Mouse (Mus musculus): ENCODE measurements at regions not wholly inside any gene's neighbourhood (a gene's known extent, or its start where the extent isn't known, plus 50 kb on each side); places are given as distances from the start of the nearest gene placed in this dataset.

DNA sequence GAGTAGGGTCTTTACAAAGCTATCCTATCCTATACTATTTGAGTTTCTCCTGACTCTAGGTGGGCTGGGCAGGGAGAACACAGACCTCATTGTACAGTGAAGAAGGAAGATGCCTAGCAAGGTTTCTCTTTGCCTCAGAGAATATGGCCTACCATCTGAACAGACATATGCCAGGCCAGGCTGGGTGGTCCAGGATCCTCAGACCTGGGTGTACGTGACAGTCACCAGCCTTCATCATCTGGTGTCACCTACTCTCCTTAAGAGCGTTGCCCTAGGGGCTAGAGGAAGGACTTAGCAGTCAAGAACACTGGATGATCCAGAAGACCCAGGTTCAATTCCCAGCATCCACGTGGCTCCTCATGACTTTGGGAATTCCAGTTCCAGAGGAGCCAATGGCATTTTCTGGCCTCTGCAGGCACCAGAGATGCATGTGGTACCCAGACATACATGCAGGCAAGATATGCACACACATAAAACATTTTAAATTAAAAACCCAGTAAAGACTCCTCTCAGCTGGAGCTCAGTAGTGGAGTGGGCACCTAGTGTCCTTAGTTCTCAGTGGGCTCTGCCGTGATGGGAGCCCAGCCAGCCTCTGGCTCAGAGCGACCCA lies 214.9 kb downstream of the Bcl2l11 start:
- no peak overlapping the region for H3K4me3 ChIP-seq (ENCODE audit: insufficient read depth in 1 of 2, low read depth in 2 of 2, low read length in 2 of 2)
- WGBS (ENCODE audit: insufficient replicate concordance), result 62% methylated on average over 5 of the region's 5 CpGs
- H3K9ac ChIP-seq (replicated peaks), result no peak overlapping the region
- DNase-seq (ENCODE audit: low read depth in 3 of 3, low spot score in 3 of 3), result no peak
- H3K9me3 ChIP-seq (ENCODE audit: control insufficient read depth, low read length), result no peaks in the 10 kb centered on the region
- no peaks in the 10 kb centered on the region for H3K27me3 ChIP-seq (ENCODE audit: control insufficient read depth, insufficient read depth, low read length)
- no peak for ATAC-seq (ENCODE audit: insufficient read depth)
- no peak overlapping the region for H3K4me2 ChIP-seq (ENCODE audit: low read depth)
- H3K27ac ChIP-seq, result no peak overlapping the region
- no peaks in the 10 kb centered on the region for H3K36me3 ChIP-seq (replicated peaks; ENCODE audit: control insufficient read depth, insufficient read depth, low read depth)
- TF ChIP-seq EP300 (IDR thresholded peaks at IDR 0.05; ENCODE audit: low read depth) (no peak), CTCF (IDR thresholded peaks at IDR 0.05; ENCODE audit: low read depth) (no peak)
- peaks cover 0 to 19% of the 10 kb centered on the region in 2 experiments; a peak in 2 of 4 replicates for H3K4me1 ChIP-seq (replicated peaks; ENCODE audit: control insufficient read depth in 2 of 2, insufficient read depth in 2 of 2, low read length in 1 of 2)

DNA sequence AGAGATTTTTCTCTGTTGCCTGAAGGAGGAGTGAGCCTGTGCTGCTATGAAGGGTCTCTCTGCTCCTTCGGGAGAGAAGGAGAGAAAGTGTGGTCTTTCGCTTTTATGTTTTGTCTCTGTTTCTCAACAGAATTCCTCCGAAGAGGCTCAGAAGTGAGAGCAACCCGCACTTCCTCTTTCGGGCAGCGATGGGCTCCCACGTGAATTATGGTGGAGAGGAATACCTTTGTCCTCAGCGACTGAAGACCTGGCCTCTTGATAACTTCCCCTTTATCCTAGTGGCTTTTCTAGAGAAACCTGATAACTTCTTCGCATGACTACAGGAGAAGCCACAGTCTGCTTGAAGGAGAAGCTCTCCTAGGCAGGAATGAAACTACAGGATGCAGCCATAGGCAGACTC lies 216.4 kb downstream of the Bcl2l11 start:
- Histone ChIP-seq H3K4me1 (replicated peaks; ENCODE audit: control insufficient read depth in 2 of 2, insufficient read depth in 2 of 2, low read length in 1 of 2) (peaks cover 0 to 19% of the 10 kb centered on the region in 2 experiments; a peak in 2 of 4 replicates), H3K4me3 (ENCODE audit: insufficient read depth in 1 of 2, low read depth in 2 of 2, low read length in 2 of 2) (no peak overlapping the region), H3K27ac (no peak overlapping the region), H3K36me3 (replicated peaks; ENCODE audit: control insufficient read depth, insufficient read depth, low read depth) (no peaks in the 10 kb centered on the region), H3K9me3 (ENCODE audit: control insufficient read depth, low read length) (no peaks in the 10 kb centered on the region), H3K4me2 (ENCODE audit: low read depth) (no peak overlapping the region), H3K9ac (replicated peaks) (no peak overlapping the region), H3K27me3 (ENCODE audit: control insufficient read depth, insufficient read depth, low read length) (no peaks in the 10 kb centered on the region)
- TF ChIP-seq CTCF (IDR thresholded peaks at IDR 0.05; ENCODE audit: low read depth), result no peak
- no peak for TF ChIP-seq EP300 (IDR thresholded peaks at IDR 0.05; ENCODE audit: low read depth)
- WGBS (ENCODE audit: insufficient replicate concordance), result 12% methylated on average over 9 of the region's 9 CpGs
- DNase-seq (ENCODE audit: low read depth in 3 of 3, low spot score in 3 of 3) (no peak), ATAC-seq (ENCODE audit: insufficient read depth) (no peak)

DNA sequence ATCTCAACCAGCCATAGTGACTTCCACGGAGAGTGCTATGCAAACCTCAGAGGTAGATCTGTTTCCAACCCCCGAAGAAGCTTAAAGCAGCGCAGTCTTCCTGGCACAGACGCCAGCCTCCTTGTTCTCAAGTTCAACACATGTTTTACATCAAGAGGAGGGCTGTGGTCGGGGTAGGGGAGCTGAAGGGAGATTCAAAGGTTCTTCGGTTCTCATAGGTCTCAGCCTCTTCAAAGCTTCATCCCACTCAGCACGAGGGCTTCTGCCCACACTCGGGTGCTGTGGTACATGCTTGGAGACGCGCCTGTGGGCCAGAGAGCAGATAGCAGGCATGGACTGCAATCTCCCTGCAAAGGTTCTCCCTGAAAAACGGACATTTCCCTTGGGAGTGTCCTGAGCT lies 219.7 kb downstream of the Bcl2l11 start:
- no peak for TF ChIP-seq EP300 (IDR thresholded peaks at IDR 0.05; ENCODE audit: low read depth)
- TF ChIP-seq CTCF (IDR thresholded peaks at IDR 0.05; ENCODE audit: low read depth), result no peak
- DNase-seq (ENCODE audit: low read depth in 3 of 3, low spot score in 3 of 3) (no peak), ATAC-seq (ENCODE audit: insufficient read depth) (no peak)
- H3K4me3 ChIP-seq (ENCODE audit: insufficient read depth in 1 of 2, low read depth in 2 of 2, low read length in 2 of 2), result no peak overlapping the region
- no peak overlapping the region for H3K27ac ChIP-seq
- H3K4me1 ChIP-seq (replicated peaks; ENCODE audit: control insufficient read depth in 2 of 2, insufficient read depth in 2 of 2, low read length in 1 of 2), result 0 out of 4 replicates have a peak, but pooled peaks cover 0 to 2% of the 10 kb centered on the region in 2 experiments
- H3K27me3 ChIP-seq (ENCODE audit: control insufficient read depth, insufficient read depth, low read length), result no peaks in the 10 kb centered on the region
- no peaks in the 10 kb centered on the region for H3K9me3 ChIP-seq (ENCODE audit: control insufficient read depth, low read length)
- H3K9ac ChIP-seq (replicated peaks), result no peak overlapping the region
- H3K36me3 ChIP-seq (replicated peaks; ENCODE audit: control insufficient read depth, insufficient read depth, low read depth), result no peaks in the 10 kb centered on the region
- 61% methylated on average over 11 of the region's 11 CpGs for WGBS (ENCODE audit: insufficient replicate concordance)
- H3K4me2 ChIP-seq (ENCODE audit: low read depth), result no peak overlapping the region

DNA sequence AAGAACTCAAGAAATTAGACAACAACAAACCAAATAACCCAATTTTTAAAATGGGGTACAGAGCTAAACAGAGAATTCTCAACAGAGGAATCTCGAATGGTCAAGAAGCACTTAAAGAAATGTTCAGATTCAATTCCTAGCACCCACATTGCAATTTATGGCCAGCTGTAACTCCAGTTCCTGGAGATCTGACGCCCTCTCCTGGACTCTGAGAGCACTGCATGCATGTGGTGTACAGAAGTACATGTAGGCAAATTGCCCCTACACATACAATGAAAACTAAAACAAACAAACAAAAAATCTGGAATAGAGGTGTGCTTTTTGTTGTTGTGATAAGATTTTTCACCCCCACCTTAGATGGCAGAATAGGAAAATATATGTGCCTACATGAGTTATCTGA lies 222.7 kb downstream of the Bcl2l11 start:
- TF ChIP-seq EP300 (IDR thresholded peaks at IDR 0.05; ENCODE audit: low read depth) (no peak), CTCF (IDR thresholded peaks at IDR 0.05; ENCODE audit: low read depth) (peak; percentile 26; the same call in 1 of the 2 replicates)
- H3K9me3 ChIP-seq (ENCODE audit: control insufficient read depth, low read length), result no peaks in the 10 kb centered on the region
- no peaks in the 10 kb centered on the region for H3K4me1 ChIP-seq (replicated peaks; ENCODE audit: control insufficient read depth in 2 of 2, insufficient read depth in 2 of 2, low read length in 1 of 2)
- H3K9ac ChIP-seq (replicated peaks), result no peak overlapping the region
- no peak overlapping the region for H3K4me3 ChIP-seq (ENCODE audit: insufficient read depth in 1 of 2, low read depth in 2 of 2, low read length in 2 of 2)
- no peaks in the 10 kb centered on the region for H3K36me3 ChIP-seq (replicated peaks; ENCODE audit: control insufficient read depth, insufficient read depth, low read depth)
- no peak for ATAC-seq (ENCODE audit: insufficient read depth)
- no peak overlapping the region for H3K4me2 ChIP-seq (ENCODE audit: low read depth)
- no peak for DNase-seq (ENCODE audit: low read depth in 3 of 3, low spot score in 3 of 3)
- no peak overlapping the region for H3K27ac ChIP-seq
- WGBS (ENCODE audit: insufficient replicate concordance), result 53% methylated on average over 2 of the region's 2 CpGs
- no peaks in the 10 kb centered on the region for H3K27me3 ChIP-seq (ENCODE audit: control insufficient read depth, insufficient read depth, low read length)

DNA sequence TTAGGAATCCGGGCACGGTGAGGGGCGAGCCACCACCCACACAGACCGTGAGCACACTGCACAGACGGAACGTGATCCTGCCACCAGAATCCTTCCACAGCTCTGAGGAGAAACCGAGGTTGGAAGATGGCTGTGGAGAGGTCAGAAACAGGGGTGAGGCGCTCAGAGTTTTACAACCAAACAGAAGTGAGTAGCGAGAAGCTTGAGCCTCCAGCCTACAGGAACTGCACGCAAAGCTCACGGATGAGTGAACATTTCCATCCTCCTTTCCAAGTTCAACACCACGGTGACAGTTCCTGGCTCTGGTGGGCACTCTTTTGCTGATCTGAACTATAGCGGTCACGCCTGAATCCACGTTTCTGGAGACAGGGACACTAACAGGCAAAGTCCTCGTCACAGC lies 225.6 kb downstream of the Bcl2l11 start:
- Histone ChIP-seq H3K9ac (replicated peaks) (no peak overlapping the region), H3K4me3 (ENCODE audit: insufficient read depth in 1 of 2, low read depth in 2 of 2, low read length in 2 of 2) (no peak overlapping the region), H3K36me3 (replicated peaks; ENCODE audit: control insufficient read depth, insufficient read depth, low read depth) (no peaks in the 10 kb centered on the region), H3K4me1 (replicated peaks; ENCODE audit: control insufficient read depth in 2 of 2, insufficient read depth in 2 of 2, low read length in 1 of 2) (no peaks in the 10 kb centered on the region), H3K27me3 (ENCODE audit: control insufficient read depth, insufficient read depth, low read length) (no peaks in the 10 kb centered on the region), H3K27ac (no peak overlapping the region), H3K4me2 (ENCODE audit: low read depth) (no peak overlapping the region), H3K9me3 (ENCODE audit: control insufficient read depth, low read length) (no peaks in the 10 kb centered on the region)
- TF ChIP-seq CTCF (IDR thresholded peaks at IDR 0.05; ENCODE audit: low read depth), result no peak
- no peak for TF ChIP-seq EP300 (IDR thresholded peaks at IDR 0.05; ENCODE audit: low read depth)
- no peak for DNase-seq (ENCODE audit: low read depth in 3 of 3, low spot score in 3 of 3)
- ATAC-seq (ENCODE audit: insufficient read depth), result no peak
- 76% methylated on average over 16 of the region's 16 CpGs for WGBS (ENCODE audit: insufficient replicate concordance)

Measured in liver, embryonic 14.5 days (tissue).